Mouse (Mus musculus) brown adipose tissue, adult 24 weeks (tissue): Measurements from ENCODE around the gene Ifna6. TPM values are rescaled to one million over a fixed set of nuclear protein-coding genes. Genes with fewer than 3 reads are reported as not detected.
"Not testable (repeated sequence)": the region's sequence is repeated elsewhere in the genome, so short reads cannot be mapped to it uniquely, and the experiment has no call there.

Experiments
- H3K27ac ChIP-seq: fragments of 200-500 bp; replicated peaks from 2 replicates; pipeline ENCODE4 v1.5.1; 2012; ENCODE audit warnings: low read depth, mild to moderate bottlenecking, low read length
- H3K4me1 ChIP-seq: fragments of 200-500 bp; 2 replicates; pipeline ENCODE4 v1.6.1; 2012; ENCODE audit warnings: low read length, mixed read lengths; ENCODE audit not compliant: control insufficient read depth, insufficient read depth, insufficient read length
- H3K4me3 ChIP-seq: fragments of 200-500 bp; 2 replicates; pipeline ENCODE4 v1.5.1; 2012; ENCODE audit warnings: low read depth, mild to moderate bottlenecking, low read length, moderate library complexity; ENCODE audit not compliant: insufficient read depth
- polyA plus RNA-seq: library from polyadenylated mRNA; stranded (reverse); fragments of >200 nt; gene quantifications from 2 replicates; pipeline ENCODE4 v1.2.4, GENCODE M21; 2012; ENCODE audit not compliant: missing spikeins, insufficient read depth, insufficient read length

The Ifna6 gene
- not detected in 2 replicates for polyA plus RNA-seq

- not testable (repeated sequence) for H3K4me3 ChIP-seq, H3K4me1 ChIP-seq, H3K27ac ChIP-seq
These were observed at the start of gene Ifna6 for GRCm38 (mm10) chr4:88827116-88827515. Gene Ifna6 (plus strand): TSS chr4:88827416.

- H3K4me3 ChIP-seq, H3K4me1 ChIP-seq, H3K27ac ChIP-seq: not testable (repeated sequence)
These were observed 47.7 kb upstream of the Ifna6 start, which contains the start of gene Gm13272 for GRCm38 (mm10) chr4:88779550-88779949. Gene Gm13272 (plus strand): TSS chr4:88779850.

- not testable (repeated sequence) for H3K4me1 ChIP-seq, H3K4me3 ChIP-seq, H3K27ac ChIP-seq
These were observed 46.9 kb upstream of the Ifna6 start for GRCm38 (mm10) chr4:88780320-88780719.

GRCm38 (mm10) chr4:88781831-88782230 is 45.4 kb upstream of the Ifna6 start, which contains the start of gene Ifnz:
Gene Ifnz (plus strand): TSS chr4:88782131.
- H3K4me3 ChIP-seq = peak within 1 kb of the TSS; percentile 48
- H3K27ac ChIP-seq = peak within 1 kb of the TSS; percentile 56
- H3K4me1 ChIP-seq = not testable (repeated sequence)

GRCm38 (mm10) chr4:88782335-88782734 is 44.9 kb upstream of the Ifna6 start:
- not testable (repeated sequence) for H3K4me1 ChIP-seq
- Histone ChIP-seq H3K4me3 (peak overlapping the region; percentile 48), H3K27ac (peak overlapping the region; percentile 56)

- H3K4me3 ChIP-seq, H3K27ac ChIP-seq, H3K4me1 ChIP-seq: not testable (repeated sequence)
These were observed 41.8 kb upstream of the Ifna6 start, which contains the start of gene Gm13276 for GRCm38 (mm10) chr4:88785409-88785808. Gene Gm13276 (plus strand): TSS chr4:88785709.

- not testable (repeated sequence) for H3K4me3 ChIP-seq, H3K4me1 ChIP-seq, H3K27ac ChIP-seq
These were observed 38.8 kb upstream of the Ifna6 start, which contains the start of gene Gm13277 for GRCm38 (mm10) chr4:88788402-88788801. Gene Gm13277 (plus strand): TSS chr4:88788632.

- H3K4me1 ChIP-seq, H3K4me3 ChIP-seq, H3K27ac ChIP-seq: not testable (repeated sequence)
These were observed 36.0 kb upstream of the Ifna6 start, which contains the start of gene Gm13278 for GRCm38 (mm10) chr4:88791250-88791649. Gene Gm13278 (plus strand): TSS chr4:88791550.

GRCm38 (mm10) chr4:88793936-88794675 is 33.1 kb upstream of the Ifna6 start, which contains the start of gene Gm13275:
Gene Gm13275 (plus strand): TSS chr4:88794487.
- not testable (repeated sequence) for H3K27ac ChIP-seq, H3K4me3 ChIP-seq, H3K4me1 ChIP-seq

GRCm38 (mm10) chr4:88797097-88797496 is 30.1 kb upstream of the Ifna6 start, which contains the start of gene Gm13279:
Gene Gm13279 (plus strand): TSS chr4:88797397.
- not testable (repeated sequence) for H3K27ac ChIP-seq, H3K4me1 ChIP-seq, H3K4me3 ChIP-seq

GRCm38 (mm10) chr4:88799365-88799764 is 27.9 kb upstream of the Ifna6 start, which contains the start of gene Gm13285:
Gene Gm13285 (plus strand): TSS chr4:88799665.
- not testable (repeated sequence) for H3K4me3 ChIP-seq, H3K27ac ChIP-seq, H3K4me1 ChIP-seq

GRCm38 (mm10) chr4:88802954-88803353 is 24.3 kb upstream of the Ifna6 start, which contains the start of gene Gm13287:
Gene Gm13287 (plus strand): TSS chr4:88803254.
- H3K4me3 ChIP-seq, H3K27ac ChIP-seq, H3K4me1 ChIP-seq: not testable (repeated sequence)

- H3K4me1 ChIP-seq, H3K27ac ChIP-seq, H3K4me3 ChIP-seq: not testable (repeated sequence)
These were observed 22.0 kb upstream of the Ifna6 start, which contains the start of gene Gm13288 for GRCm38 (mm10) chr4:88805231-88805630. Gene Gm13288 (plus strand): TSS chr4:88805531.

GRCm38 (mm10) chr4:88805761-88806160 is 21.5 kb upstream of the Ifna6 start:
- H3K27ac ChIP-seq, H3K4me1 ChIP-seq, H3K4me3 ChIP-seq: not testable (repeated sequence)

- Histone ChIP-seq H3K27ac (no peak within 1 kb of the TSS), H3K4me3 (no peak within 1 kb of the TSS), H3K4me1 (no peaks in the 10 kb centered on the region)
These were observed 11.3 kb upstream of the Ifna6 start, which contains the start of gene Ifna7 for GRCm38 (mm10) chr4:88815928-88816327. Gene Ifna7 (plus strand): TSS chr4:88816228.
